Mouse (Mus musculus) testis, adult 2 months (tissue): ENCODE measurements around the gene Igf2.

Experiments
- CTCF ChIP-seq: fragments of 200-500 bp; IDR thresholded peaks from 2 replicates; pipeline ENCODE4 v1.5.1; 2012; ENCODE audit warnings: low read depth, mild to moderate bottlenecking, inconsistent platforms, low read length, moderate library complexity; ENCODE audit not compliant: control insufficient read depth, insufficient read depth, insufficient replicate concordance
- POLR2A ChIP-seq: fragments of 200-500 bp; IDR thresholded peaks from 2 replicates; pipeline ENCODE4 v1.6.1; 2012; ENCODE audit warnings: low read depth, mild to moderate bottlenecking, inconsistent platforms, low read length, moderate library complexity; ENCODE audit not compliant: control insufficient read depth

- TF ChIP-seq CTCF (no peak), POLR2A (no peak)
Measured at GRCm38 (mm10) chr7:142659767-142660650, 6.6 kb downstream of the Igf2 start.
